Mouse (Mus musculus) heart, embryonic 16.5 days (tissue): Measurements from ENCODE around the gene Mlh1. TPM values are rescaled to one million over a fixed set of nuclear protein-coding genes. Genes with fewer than 3 reads are reported as not detected.

Experiments used
- ATAC-seq: fragments of 200-750 bp; cut with Nextera tagmentation; replicated peaks from 2 replicates; pipeline ENCODE4 v1.8.0; 2017; ENCODE audit warnings: moderate number of reproducible peaks; ENCODE audit not compliant: insufficient read depth, low FRiP score; ENCODE audit errors: extremely low read depth
- H3K27ac ChIP-seq: fragments of 300-500 bp; sonication (generic); 2 replicates; pipeline ENCODE4 v1.5.1; 2014; ENCODE audit warnings: mild to moderate bottlenecking, low read length, control low read depth, moderate library complexity
- H3K27me3 ChIP-seq: fragments of 300-500 bp; sonication (generic); 2 replicates; pipeline ENCODE4 v1.6.1; 2014; ENCODE audit warnings: low read length, mixed read lengths; ENCODE audit not compliant: control insufficient read depth, insufficient read depth
- H3K36me3 ChIP-seq: fragments of 300-500 bp; sonication (generic); 2 replicates; pipeline ENCODE4 v1.6.1; 2014; ENCODE audit not compliant: control insufficient read depth, insufficient read depth
- H3K4me1 ChIP-seq: fragments of 300-500 bp; sonication (generic); 2 replicates; pipeline ENCODE4 v1.6.1; 2014; ENCODE audit warnings: low read length, mixed read lengths; ENCODE audit not compliant: control insufficient read depth, insufficient read depth
- H3K4me2 ChIP-seq: fragments of 300-500 bp; sonication (generic); 2 replicates; pipeline ENCODE4 v1.6.1; 2014; ENCODE audit warnings: low read depth, mild to moderate bottlenecking, control low read depth, low read length
- H3K4me3 ChIP-seq: fragments of 300-500 bp; sonication (generic); 2 replicates; pipeline ENCODE4 v1.5.1; 2014; ENCODE audit warnings: mild to moderate bottlenecking, control low read depth, low read length
- H3K9ac ChIP-seq: fragments of 300-500 bp; sonication (generic); 2 replicates; pipeline ENCODE4 v1.6.1; 2014; ENCODE audit warnings: low read length, control low read depth
- H3K9me3 ChIP-seq: fragments of 300-500 bp; sonication (generic); replicated peaks from 2 replicates; pipeline ENCODE4 v1.6.1; 2016; ENCODE audit warnings: low read length; ENCODE audit not compliant: control insufficient read depth
- WGBS: fragments of 180-500 bp; shearing (Covaris S2); extraction: QIAGEN DNeasy Blood & Tissue Kit; methylation state at CpG from one replicate; pipeline ENCODE4 v1.1.7; 2014; 5-methylcytosine and 5-hydroxymethylcytosine counted together
- polyA plus RNA-seq: library from polyadenylated mRNA; unstranded; fragments of >200 nt; fragmentation: Nextera tagmentation; extraction: Ambion mirVana; gene quantifications from 2 replicates; pipeline ENCODE4 v1.2.1, GENCODE M21; 2015

Mlh1 gene
- 34.5 and 34.6 TPM in 2 replicates for polyA plus RNA-seq

DNA sequence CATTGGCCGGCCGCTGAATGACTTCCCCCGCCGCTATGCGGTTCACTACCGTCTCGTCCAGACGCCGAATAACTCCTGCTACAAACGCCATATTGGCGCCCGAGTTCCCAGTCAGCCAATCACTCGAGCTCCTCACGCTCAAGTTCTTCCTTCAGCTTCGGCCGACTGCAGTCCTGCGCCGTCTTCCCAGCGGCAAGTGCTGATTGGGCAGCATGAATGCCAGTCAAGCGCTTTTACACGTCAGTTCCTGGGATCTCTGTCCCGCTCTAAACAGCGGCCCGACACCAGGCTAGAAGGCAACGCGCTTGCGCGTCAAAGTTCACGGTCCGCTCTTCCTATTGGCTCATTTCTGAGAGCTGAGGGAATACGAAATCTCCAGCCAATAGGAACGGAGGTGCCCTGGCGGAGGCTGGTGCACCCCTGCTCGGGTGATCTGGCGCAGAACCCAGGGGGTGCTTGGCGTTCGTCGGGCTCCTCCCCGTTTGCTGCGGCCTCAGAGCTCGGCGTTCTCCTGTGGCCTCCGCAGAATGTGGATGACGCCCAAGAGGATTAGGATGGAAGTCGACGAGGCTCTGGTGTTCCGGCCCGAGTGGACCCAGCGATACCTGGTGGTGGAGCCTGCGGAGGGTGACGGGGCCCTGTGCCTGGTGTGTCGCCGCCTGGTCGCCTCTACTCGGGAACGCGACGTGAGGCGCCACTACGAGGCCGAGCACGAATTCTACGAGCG, at the start of gene Mlh1, which contains the start of gene Epm2aip1:
TSS of gene Mlh1 (minus strand) at position 358 of the 727 bp plus-strand sequence.
TSS of gene Epm2aip1 (plus strand) at position 496 of the 727 bp plus-strand sequence.
- Histone ChIP-seq H3K4me1 (peaks cover 31% of the 10 kb centered on the region), H3K27me3 (no peaks in the 10 kb centered on the region), H3K36me3 (0 out of 2 replicates have a peak, but pooled peaks cover 3% of the 10 kb centered on the region), H3K4me3 (peak within 1 kb of the TSS; percentile 69), H3K9me3 (no peaks in the 10 kb centered on the region), H3K4me2 (peak within 1 kb of the TSS; percentile 86), H3K9ac (peak within 1 kb of the TSS; percentile 96), H3K27ac (peak within 1 kb of the TSS; percentile 98)
- ATAC-seq, result peak; percentile 98
- WGBS, result under 1% methylated on average over 64 of the region's 64 CpGs

DNA sequence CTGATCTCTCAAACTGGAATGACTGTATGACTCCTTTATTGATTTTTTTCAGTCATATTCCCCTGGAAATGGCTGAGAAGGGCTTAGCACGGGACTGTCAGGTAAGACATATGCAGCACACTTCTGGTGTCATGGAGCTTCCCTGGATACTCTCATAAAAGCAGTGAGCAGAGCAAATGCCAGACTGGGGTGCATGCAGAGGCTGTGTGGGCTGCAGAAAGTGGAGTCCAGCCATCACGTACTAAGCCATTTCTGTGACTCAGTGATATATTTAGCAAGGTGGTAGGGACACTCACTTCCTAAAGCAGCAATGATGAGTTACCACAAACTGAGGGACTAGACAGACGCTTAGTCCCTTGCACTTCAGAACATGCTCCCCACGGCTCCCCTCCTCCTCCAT, 49.3 kb upstream of the Mlh1 start:
- ATAC-seq, result no peak
- Histone ChIP-seq H3K4me2 (no peak overlapping the region), H3K36me3 (no peaks in the 10 kb centered on the region), H3K27me3 (no peaks in the 10 kb centered on the region), H3K27ac (no peak overlapping the region), H3K4me1 (no peaks in the 10 kb centered on the region), H3K9me3 (no peaks in the 10 kb centered on the region), H3K4me3 (no peak overlapping the region), H3K9ac (no peak overlapping the region)
- 55% methylated on average over 4 of the region's 4 CpGs for WGBS

DNA sequence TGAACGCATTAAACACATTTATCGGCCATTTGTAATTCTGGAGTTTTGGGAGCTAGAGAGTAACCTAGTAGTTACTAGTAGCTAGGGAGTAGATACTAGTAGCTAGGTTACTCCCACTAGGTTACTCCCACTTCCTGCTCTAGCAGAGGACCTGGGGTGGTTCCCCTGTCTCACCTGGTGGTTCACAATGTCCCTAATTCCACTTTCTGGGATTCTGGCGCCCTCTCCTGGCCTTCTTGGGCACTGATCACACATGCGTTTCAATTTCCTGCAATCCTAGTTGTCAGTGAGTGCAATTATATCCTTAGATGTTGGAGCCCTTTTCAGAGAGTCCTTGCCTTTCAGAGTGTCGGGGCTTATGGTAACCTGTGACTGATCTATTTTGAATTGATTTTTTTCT, 42.6 kb upstream of the Mlh1 start:
- Histone ChIP-seq H3K4me2 (no peak overlapping the region), H3K4me3 (no peak overlapping the region), H3K27ac (no peak overlapping the region), H3K9me3 (peaks cover 10% of the 10 kb centered on the region), H3K4me1 (peaks cover 11% of the 10 kb centered on the region; the same call in 1 of the 2 replicates), H3K36me3 (no peaks in the 10 kb centered on the region), H3K27me3 (peaks cover 51% of the 10 kb centered on the region), H3K9ac (no peak overlapping the region)
- no peak for ATAC-seq
- WGBS, result 36% methylated on average over 5 of the region's 5 CpGs

DNA sequence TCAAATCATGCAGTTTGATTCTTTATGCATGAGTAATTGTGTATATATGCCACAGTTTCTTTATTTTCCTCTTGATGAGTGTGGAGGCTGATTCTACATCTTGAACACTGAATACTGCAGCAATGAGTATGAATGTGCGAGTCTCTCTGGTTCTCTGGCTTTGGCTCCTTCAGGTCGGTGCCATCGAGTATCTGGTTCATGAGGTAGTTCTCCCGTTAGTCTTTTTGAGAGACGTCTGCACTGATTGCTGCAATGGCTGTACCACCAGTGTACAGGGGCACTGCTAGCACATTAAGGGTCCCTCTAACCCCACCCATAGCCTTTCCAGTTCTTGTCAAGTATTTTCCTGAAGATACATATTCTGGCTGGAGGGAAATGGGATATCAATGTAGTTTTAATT, 42.2 kb upstream of the Mlh1 start:
- Histone ChIP-seq H3K4me3 (no peak overlapping the region), H3K9ac (no peak overlapping the region), H3K4me1 (peaks cover 11% of the 10 kb centered on the region; the same call in 1 of the 2 replicates), H3K4me2 (no peak overlapping the region), H3K9me3 (peaks cover 10% of the 10 kb centered on the region), H3K36me3 (no peaks in the 10 kb centered on the region), H3K27me3 (peaks cover 52% of the 10 kb centered on the region), H3K27ac (no peak overlapping the region)
- ATAC-seq, result no peak
- WGBS, result 27% methylated on average over 5 of the region's 5 CpGs

DNA sequence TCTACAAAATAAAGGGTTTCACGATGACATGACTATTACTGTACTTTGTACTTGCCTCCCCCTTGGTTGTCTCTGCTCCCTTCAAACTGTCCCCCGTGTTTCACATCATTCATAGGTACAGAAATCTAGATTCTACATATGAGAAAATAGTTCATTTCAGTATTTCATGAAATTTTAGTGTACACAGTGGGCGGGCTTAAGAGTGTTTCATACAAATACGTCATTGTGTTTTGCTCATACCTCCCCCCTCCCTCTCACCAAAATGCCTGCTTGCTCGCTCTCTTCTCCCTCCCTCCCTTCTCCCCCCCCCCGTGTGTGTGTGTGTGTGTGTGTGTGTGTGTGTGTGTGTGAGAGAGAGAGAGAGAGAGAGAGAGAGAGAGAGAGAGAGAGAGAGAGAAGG, 41.7 kb upstream of the Mlh1 start:
- Histone ChIP-seq H3K4me2 (no peak overlapping the region), H3K27me3 (peaks cover 52% of the 10 kb centered on the region)
- ATAC-seq, result no peak

DNA sequence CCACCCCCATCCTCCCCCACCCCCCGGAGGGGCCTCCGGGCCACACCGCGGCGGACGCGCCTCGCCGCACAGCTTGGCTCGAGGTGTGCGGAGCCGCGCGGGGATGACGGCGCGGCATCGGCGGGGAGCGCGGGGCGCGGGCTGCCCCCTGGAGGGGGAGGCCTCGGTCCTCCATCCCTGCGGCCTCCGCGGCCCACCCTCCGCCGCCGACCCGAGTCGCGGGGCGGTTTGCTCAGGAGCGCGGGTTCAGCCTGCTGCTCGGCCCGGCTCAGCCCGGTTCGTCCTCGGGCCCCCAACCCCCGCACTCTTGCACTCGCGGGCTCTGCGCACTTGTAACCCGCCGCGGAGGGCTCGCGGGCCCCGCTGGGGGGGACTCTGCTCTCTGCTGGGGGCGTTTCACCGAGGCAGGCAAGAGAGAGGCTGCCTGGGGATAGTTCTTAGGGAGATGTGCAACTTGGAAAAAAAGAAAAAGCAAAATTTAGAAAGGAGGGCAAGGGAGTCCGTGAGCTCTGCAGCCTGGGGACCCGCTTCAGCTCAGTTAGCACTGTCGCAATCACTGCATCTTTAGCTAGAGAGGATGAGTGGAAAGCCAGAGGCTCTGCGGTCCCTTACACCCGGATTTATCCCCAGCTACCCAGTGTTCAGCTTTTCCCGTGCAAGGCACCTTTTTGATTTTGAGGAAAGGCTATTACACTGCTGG, 41.0 kb upstream of the Mlh1 start:
- WGBS, result 1% methylated on average over 51 of the region's 59 CpGs
- H3K4me1 ChIP-seq, result peaks cover 11% of the 10 kb centered on the region; the same call in 1 of the 2 replicates
- peak overlapping the region; percentile 18; the same call in 1 of the 2 replicates for H3K9ac ChIP-seq
- H3K4me2 ChIP-seq, result peak overlapping the region; percentile 79
- H3K27me3 ChIP-seq, result peaks cover 52% of the 10 kb centered on the region
- peak overlapping the region; percentile 50 for H3K4me3 ChIP-seq
- no peak overlapping the region for H3K27ac ChIP-seq
- peaks cover 10% of the 10 kb centered on the region for H3K9me3 ChIP-seq
- ATAC-seq, result no peak
- no peaks in the 10 kb centered on the region for H3K36me3 ChIP-seq

More for the DNA sequence above, 41.7 kb upstream of the Mlh1 start:
- Histone ChIP-seq H3K27ac (no peak overlapping the region), H3K4me3 (no peak overlapping the region), H3K9me3 (peaks cover 10% of the 10 kb centered on the region), H3K9ac (no peak overlapping the region), H3K4me1 (peaks cover 11% of the 10 kb centered on the region; the same call in 1 of the 2 replicates), H3K36me3 (no peaks in the 10 kb centered on the region)
- WGBS, result 22% methylated on average over 5 of the region's 6 CpGs

DNA sequence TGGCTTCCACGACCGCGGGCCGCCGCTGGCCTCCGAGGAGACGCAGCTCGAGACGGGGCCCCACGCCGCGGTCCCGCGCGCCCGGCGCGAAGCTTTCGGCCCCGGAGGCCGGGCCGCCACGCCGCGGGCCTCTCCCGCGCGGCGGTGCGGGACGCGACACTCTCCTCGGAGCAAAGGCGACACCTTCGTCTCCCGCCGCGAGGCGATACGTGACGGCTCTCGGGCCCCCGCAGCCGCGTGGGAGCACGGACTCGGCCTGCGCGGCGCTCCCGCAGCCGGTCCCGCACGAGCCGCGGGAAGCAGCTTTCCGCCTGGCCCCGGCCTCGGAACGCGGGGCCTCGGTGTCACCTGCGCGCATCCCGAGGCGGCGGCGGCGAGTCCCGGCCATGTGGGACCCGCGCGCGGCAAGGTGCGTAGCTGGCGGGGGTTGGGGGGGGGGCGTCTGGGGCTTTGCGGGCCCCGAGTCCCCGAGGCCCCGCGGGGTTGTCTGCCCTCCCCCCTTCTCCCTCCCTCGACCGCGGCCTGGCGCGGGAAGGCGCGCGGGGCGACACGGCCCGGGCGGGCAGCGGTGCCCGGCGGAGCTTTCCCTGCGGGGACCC, 40.4 kb upstream of the Mlh1 start:
- ATAC-seq, result no peak
- H3K4me3 ChIP-seq, result peak overlapping the region; percentile 50
- 2% methylated on average over 65 of the region's 98 CpGs for WGBS

DNA sequence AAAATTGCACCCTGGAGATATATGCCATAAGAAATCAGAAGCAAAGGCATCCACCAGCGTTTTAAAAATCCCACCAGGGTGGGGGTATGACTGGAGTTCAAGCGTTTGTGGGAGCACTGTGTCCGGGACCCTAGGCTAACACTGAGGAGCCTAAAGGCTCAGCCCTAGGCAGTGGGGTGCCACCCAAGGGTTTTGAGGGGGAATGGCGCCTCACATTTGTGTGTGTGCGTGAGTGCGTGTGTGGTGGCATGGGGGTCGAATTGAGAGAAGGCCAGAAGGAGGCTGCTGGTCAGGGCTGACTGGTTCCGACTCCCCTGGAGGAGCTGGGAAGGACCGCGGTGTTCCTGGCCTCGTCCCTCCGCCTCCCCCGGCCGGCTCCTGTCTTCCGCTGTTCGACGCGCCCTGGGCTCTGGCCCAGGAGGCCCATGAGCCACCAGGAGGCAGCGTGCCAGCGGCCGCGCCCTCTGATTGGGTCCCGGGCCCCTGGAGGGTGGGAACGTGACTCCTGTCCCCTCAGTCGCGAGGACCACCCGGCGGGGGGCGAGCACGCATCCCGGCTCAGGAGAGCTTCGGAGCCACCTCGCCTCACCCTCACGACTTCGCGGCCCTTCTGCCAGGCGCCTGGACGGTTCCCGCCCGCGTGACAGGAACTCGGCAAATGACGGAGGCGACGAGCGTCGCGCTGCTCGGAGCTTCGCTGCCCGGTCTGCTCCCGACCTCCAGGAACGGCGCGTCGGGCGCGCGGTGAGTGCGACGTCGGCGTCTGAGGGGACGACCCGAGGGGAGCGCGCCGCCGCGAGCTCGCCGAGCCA, 39.6 kb upstream of the Mlh1 start, which contains the start of gene Trank1:
TSS of gene Trank1 (plus strand) at position 709 of the 812 bp plus-strand sequence.
- Histone ChIP-seq H3K27ac (no peak within 1 kb of the TSS), H3K9me3 (peaks cover 10% of the 10 kb centered on the region), H3K27me3 (peaks cover 52% of the 10 kb centered on the region), H3K4me1 (peaks cover 11% of the 10 kb centered on the region; the same call in 1 of the 2 replicates), H3K4me3 (peak within 1 kb of the TSS; percentile 50), H3K4me2 (peak within 1 kb of the TSS; percentile 79), H3K36me3 (no peaks in the 10 kb centered on the region), H3K9ac (peak within 1 kb of the TSS; percentile 20)
- peak; percentile 55; the same call in 1 of the 2 replicates for ATAC-seq
- WGBS, result 9% methylated on average over 72 of the region's 72 CpGs

More for the DNA sequence above, 40.4 kb upstream of the Mlh1 start:
- peak overlapping the region; percentile 79 for H3K4me2 ChIP-seq
- no peaks in the 10 kb centered on the region for H3K36me3 ChIP-seq
- no peak overlapping the region for H3K27ac ChIP-seq
- H3K9me3 ChIP-seq, result peaks cover 10% of the 10 kb centered on the region
- peaks cover 11% of the 10 kb centered on the region; the same call in 1 of the 2 replicates for H3K4me1 ChIP-seq
- peak overlapping the region; percentile 20 for H3K9ac ChIP-seq
- H3K27me3 ChIP-seq, result peaks cover 52% of the 10 kb centered on the region
